Mouse (Mus musculus) liver, postnatal 0 days (tissue): ENCODE measurements around the gene Zfp280b.

Experiments
- CTCF ChIP-seq: sonication (generic); IDR thresholded peaks from 2 replicates; pipeline ENCODE4 v1.5.1; 2016; ENCODE audit warnings: antibody characterized with exemption, low read depth
- EP300 ChIP-seq: IDR thresholded peaks from 2 replicates; pipeline ENCODE4 v1.6.1; 2016; ENCODE audit warnings: antibody characterized with exemption, low read depth, mild to moderate bottlenecking

GRCm38 (mm10) chr10:76002615-76003014, 29.8 kb upstream of the Zfp280b start:
- TF ChIP-seq CTCF (no peak), EP300 (no peak)
